Mouse (Mus musculus) right cerebral cortex, postnatal 25 days (tissue): ENCODE results near the gene Gm28510.
"Not testable (repeated sequence)": the region's sequence is repeated elsewhere in the genome, so short reads cannot be mapped to it uniquely, and the experiment has no call there.

ENCODE experiments used
- DNase-seq: peaks from one replicate; pipeline ENCODE4 v3.0.0; 2022

The Gm28510 gene

DNA sequence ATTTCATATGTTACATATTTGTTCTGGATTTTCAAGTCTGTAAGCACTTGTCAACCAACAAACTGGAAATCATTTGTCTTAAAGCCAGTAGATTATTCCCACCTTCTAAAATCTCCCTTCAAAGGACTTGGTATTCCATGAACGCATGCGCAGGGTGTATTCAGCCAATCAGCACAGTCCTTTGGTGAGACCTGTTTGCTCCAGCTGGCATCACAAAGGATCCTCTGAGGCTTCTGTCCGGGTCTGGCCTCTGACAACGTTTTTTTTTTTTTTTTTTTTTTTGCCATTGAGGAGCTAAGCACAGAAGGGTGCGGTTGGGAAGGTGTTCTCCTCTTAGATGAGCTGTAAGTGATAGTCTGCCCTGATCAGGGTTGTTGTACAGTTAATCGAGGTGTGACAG is at the start of gene Gm28510:
Gene Gm28510, plus strand, starts transcription at position 301 of the 400 bp plus-strand sequence.
- DNase-seq: not testable (repeated sequence)
